Mouse (Mus musculus) embryo, embryonic 11.5 days (tissue): Measurements from ENCODE around the gene Dmp1.
A peak's percentile ranks its signal among the peaks of the same experiment; 100 is the strongest.

ENCODE experiments used
- DNase-seq: peaks from one replicate; pipeline ENCODE4 v3.0.0-alpha.2; 2012; ENCODE audit warnings: low read depth, low spot score

Dmp1 gene

DNA sequence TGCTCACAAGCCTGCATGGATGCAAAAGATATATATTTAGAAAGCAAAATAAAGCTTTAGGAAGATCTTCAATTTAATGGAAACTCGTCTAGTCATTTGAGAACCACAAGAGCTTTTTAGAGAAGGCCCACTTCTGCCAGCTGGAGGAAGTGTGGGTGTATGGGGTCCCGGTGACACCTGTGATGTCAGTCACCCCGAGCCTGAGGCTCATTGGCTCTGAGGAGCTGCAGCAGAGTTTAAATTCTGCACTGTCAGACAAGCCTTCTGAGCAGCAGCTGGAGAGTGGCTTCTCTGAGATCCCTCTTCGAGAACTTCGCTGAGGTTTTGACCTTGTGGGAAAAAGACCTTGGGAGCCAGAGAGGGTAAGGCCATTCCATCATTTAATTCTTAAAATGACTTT lies at the start of gene Dmp1:
Gene Dmp1, plus strand, starts transcription at position 263 of the 400 bp plus-strand sequence.
- no peak for DNase-seq

- DNase-seq: no peak
Measured at GRCm38 (mm10) chr5:104157701-104158100, 44.7 kb upstream of the Dmp1 start.

- no peak for DNase-seq
Measured at GRCm38 (mm10) chr5:104158332-104159052, 43.9 kb upstream of the Dmp1 start.

GRCm38 (mm10) chr5:104160581-104160980 lies 41.8 kb upstream of the Dmp1 start:
- no peak for DNase-seq

GRCm38 (mm10) chr5:104161390-104161789 lies 41.0 kb upstream of the Dmp1 start:
- DNase-seq: no peak

DNA sequence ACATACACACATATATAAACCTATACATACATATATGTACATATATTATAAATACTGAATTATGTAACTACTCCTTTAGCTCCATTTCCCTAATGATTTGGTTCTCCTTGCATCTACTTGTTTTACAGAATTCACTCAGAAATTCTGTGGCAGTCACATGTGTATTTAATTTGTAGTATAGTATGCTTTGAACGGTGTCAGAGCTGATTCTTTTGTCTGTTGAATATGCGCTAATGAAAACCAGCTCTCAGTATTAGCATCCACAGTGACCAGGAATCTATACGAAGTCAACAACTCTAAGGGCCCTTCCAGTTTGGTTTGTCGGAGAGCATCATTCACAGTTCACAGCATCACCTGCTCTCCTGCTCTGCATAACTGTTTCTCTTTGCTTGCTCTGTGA lies 38.9 kb upstream of the Dmp1 start:
- no peak for DNase-seq

- DNase-seq: no peak
Measured at GRCm38 (mm10) chr5:104170412-104170811, 32.0 kb upstream of the Dmp1 start, which contains the start of gene Dspp. Dspp (plus strand) TSS chr5:104170712.

DNA sequence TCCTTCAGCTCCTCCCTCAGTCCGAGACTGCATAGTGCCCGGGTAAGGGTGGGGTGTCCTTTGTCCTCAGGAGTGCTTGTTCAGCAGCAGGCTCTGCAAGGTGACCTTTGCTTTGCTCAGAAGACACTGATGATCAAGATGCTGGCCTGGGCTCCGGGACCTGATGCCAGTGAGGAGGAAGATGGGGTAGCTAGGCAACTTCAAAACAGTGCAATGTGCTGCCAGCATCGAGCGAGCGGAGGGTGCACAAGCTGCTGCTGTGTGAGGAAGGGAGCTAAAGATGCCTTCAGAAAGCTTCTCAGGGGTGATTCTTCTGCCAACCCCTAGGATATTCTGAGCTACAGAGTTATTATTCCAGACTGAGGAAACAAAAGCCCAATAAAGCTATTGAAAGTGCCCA lies 29.3 kb upstream of the Dmp1 start:
- no peak for DNase-seq

GRCm38 (mm10) chr5:104183743-104184142 lies 18.7 kb upstream of the Dmp1 start:
- no peak for DNase-seq

DNA sequence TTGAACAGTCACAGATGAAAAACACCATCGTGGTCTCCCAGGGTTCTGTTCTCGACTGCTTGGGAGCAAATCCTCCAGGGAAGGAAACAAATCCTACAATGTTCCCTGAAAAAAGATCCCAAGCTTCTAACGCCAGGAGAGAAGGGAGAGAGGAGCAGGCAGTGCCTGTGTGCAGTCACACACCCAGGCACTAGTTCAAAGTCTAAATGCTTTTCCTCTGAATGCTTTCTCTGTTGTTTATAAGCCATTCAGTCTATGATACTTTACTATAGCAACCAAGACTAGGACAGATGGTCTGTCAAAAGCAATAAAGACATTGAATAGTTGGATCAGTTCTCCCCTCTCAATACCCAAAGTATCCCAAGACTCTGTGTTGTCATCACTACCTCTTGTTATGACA lies 15.1 kb upstream of the Dmp1 start:
- DNase-seq: no peak

GRCm38 (mm10) chr5:104195086-104195485 lies 7.3 kb upstream of the Dmp1 start:
- DNase-seq: no peak

- DNase-seq: no peak
Measured at GRCm38 (mm10) chr5:104201153-104201950, 1.1 kb upstream of the Dmp1 start.

DNA sequence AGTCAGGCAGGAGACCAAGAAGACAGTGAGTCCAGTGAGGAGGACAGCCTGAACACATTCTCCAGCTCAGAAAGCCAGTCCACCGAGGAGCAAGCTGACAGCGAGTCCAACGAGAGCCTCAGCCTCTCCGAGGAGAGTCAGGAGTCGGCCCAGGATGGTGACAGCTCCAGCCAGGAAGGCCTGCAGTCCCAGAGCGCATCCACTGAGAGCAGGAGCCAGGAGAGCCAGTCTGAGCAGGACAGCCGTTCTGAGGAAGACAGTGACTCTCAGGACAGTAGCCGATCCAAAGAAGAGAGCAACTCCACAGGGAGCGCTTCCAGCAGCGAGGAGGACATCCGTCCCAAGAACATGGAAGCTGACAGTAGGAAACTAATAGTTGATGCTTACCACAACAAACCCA lies 10.1 kb downstream of the Dmp1 start:
- DNase-seq: no peak

GRCm38 (mm10) chr5:104218926-104219325 lies 16.5 kb downstream of the Dmp1 start:
- peak; percentile 34 for DNase-seq

DNA sequence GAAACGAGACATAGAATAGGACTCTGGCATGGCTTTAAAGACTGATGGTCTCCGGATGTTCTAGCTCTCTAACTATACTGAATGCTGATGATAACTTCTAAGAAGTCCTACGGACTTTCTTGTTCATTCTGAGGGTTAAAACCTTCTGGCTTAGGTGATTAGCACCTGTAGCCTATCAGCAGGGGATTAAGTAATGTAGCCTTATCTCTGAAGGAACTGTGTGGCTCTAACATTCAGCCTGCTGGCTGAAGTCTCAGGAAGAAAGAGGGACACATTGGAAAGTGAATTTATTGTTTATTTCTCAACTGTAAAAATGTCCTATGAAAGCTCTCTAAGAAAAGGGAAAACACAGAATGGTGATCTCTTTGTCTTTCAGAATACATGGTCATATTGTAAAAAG lies 21.9 kb downstream of the Dmp1 start:
- DNase-seq: no peak

DNA sequence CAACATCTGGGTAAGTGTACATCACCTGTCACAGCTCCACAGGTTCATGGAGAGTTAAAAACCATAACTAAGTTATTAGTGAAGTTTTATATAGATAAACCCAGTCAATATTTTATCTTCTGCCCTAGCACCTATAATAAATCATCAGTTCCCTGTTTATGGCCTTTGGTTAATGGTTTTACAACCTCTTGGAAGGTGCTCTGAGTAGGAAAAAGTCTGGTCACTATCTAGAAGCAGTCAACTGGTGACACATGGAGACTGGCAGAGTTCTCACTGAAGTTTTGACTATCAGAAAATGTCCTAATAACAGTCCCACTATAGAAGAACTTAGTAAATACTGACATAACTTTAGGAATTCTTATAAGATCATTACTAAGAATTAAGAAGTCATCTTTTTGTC lies 22.3 kb downstream of the Dmp1 start:
- DNase-seq: no peak

- no peak for DNase-seq
Measured at GRCm38 (mm10) chr5:104228497-104228896, 26.1 kb downstream of the Dmp1 start.

DNA sequence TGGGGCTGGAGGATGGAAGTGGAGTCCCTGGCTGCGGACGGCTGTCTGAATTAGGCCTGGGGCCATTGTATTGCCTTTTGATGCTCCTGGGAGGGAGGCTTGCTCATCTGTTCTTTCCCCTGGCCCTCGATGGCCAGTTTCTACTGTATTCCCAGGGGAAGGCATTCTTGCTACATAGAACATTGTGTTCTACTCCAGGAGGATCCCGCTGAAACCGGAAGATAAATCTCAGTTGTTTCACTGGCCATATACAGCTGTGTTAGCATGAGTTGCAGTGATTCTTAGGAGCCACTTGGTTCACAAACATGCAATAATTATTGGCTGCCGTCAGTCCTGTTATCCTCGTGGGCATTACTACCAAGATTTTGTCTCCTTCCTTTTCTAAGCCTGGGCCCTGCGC lies 34.3 kb downstream of the Dmp1 start:
- DNase-seq: no peak

GRCm38 (mm10) chr5:104239674-104240378 lies 37.4 kb downstream of the Dmp1 start:
- DNase-seq: no peak

- no peak for DNase-seq
Measured at GRCm38 (mm10) chr5:104244261-104244660, 41.8 kb downstream of the Dmp1 start.

DNA sequence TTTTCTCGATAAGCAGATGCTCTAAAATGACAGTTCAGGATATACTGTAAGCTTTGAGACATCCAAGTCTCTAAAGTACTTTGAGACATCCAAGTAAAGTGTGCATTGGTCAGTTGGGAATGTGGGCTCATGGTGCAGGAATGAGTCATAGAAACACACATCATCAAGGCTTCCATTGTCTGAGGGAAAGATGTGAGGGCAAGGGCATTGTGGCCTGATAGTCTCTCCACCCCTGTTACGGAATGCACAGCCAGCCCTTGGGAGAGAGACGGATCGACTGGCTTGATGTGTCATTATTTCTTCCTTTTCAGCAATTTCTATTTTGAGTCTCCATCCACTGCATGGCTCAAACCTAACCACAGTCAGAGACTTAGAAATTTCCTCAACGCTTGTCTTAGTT lies 49.4 kb downstream of the Dmp1 start:
- DNase-seq: no peak

- no peak for DNase-seq
Measured at GRCm38 (mm10) chr5:104256585-104256984, 54.2 kb downstream of the Dmp1 start.
